Mouse (Mus musculus): Measurements from ENCODE around the gene Tex2. TPM values are rescaled to one million over a fixed set of nuclear protein-coding genes. Genes with fewer than 3 reads are reported as not detected.

Tex2 gene
- polyA plus RNA-seq, 1 experiment from 2014 or later, result 9.2 TPM

GRCm38 (mm10) chr11:106522538-106522937 lies 90.7 kb downstream of the Tex2 start:
- WGBS (ENCODE audit: insufficient replicate concordance), result 44% methylated on average over 3 of the region's 3 CpGs
- H3K27me3 ChIP-seq, result no peaks in the 10 kb centered on the region
- no peak overlapping the region for H3K4me3 ChIP-seq (replicated peaks)
- H3K4me1 ChIP-seq (replicated peaks), result peaks cover 6% of the 10 kb centered on the region; the same call in 1 of the 2 replicates
- no peak overlapping the region for H3K4me2 ChIP-seq
- H3K36me3 ChIP-seq (replicated peaks), result peaks cover 13% of the 10 kb centered on the region
- no peaks in the 10 kb centered on the region for H3K9me3 ChIP-seq (replicated peaks)
- no peak overlapping the region for H3K9ac ChIP-seq
- ATAC-seq (ENCODE audit: insufficient read depth), result no peak
- no peak overlapping the region for H3K27ac ChIP-seq (replicated peaks)

GRCm38 (mm10) chr11:106521612-106522011 lies 91.6 kb downstream of the Tex2 start:
- no peak overlapping the region for H3K4me3 ChIP-seq (replicated peaks)
- H3K27ac ChIP-seq (replicated peaks), result no peak overlapping the region
- peaks cover 13% of the 10 kb centered on the region for H3K36me3 ChIP-seq (replicated peaks)
- peaks cover 2% of the 10 kb centered on the region; the same call in 1 of the 2 replicates for H3K4me1 ChIP-seq (replicated peaks)
- no peak overlapping the region for H3K9ac ChIP-seq
- no peak for ATAC-seq (ENCODE audit: insufficient read depth)
- no peaks in the 10 kb centered on the region for H3K9me3 ChIP-seq (replicated peaks)
- WGBS (ENCODE audit: insufficient replicate concordance), result 72% methylated on average over 4 of the region's 4 CpGs
- H3K4me2 ChIP-seq, result no peak overlapping the region
- H3K27me3 ChIP-seq, result no peaks in the 10 kb centered on the region

- H3K27me3 ChIP-seq, result no peaks in the 10 kb centered on the region
- WGBS (ENCODE audit: insufficient replicate concordance), result 53% methylated on average over 3 of the region's 3 CpGs
- no peak overlapping the region for H3K4me2 ChIP-seq
- H3K4me1 ChIP-seq (replicated peaks), result peaks cover 9% of the 10 kb centered on the region
- no peak overlapping the region for H3K9ac ChIP-seq
- H3K9me3 ChIP-seq (replicated peaks), result no peaks in the 10 kb centered on the region
- peaks cover 12% of the 10 kb centered on the region for H3K36me3 ChIP-seq (replicated peaks)
- ATAC-seq (ENCODE audit: insufficient read depth), result no peak
- no peak overlapping the region for H3K4me3 ChIP-seq (replicated peaks)
- H3K27ac ChIP-seq (replicated peaks), result no peak overlapping the region
Measured at GRCm38 (mm10) chr11:106520404-106520803, 92.8 kb downstream of the Tex2 start.

- Histone ChIP-seq H3K4me1 (replicated peaks) (peaks cover 18% of the 10 kb centered on the region), H3K27me3 (no peaks in the 10 kb centered on the region), H3K4me3 (replicated peaks) (no peak overlapping the region), H3K36me3 (replicated peaks) (peaks cover 9% of the 10 kb centered on the region), H3K9ac (no peak overlapping the region), H3K4me2 (no peak overlapping the region), H3K9me3 (replicated peaks) (no peaks in the 10 kb centered on the region), H3K27ac (replicated peaks) (no peak overlapping the region)
- WGBS (ENCODE audit: insufficient replicate concordance), result 74% methylated on average over 4 of the region's 4 CpGs
- ATAC-seq (ENCODE audit: insufficient read depth), result no peak
Measured at GRCm38 (mm10) chr11:106519519-106519918, 93.7 kb downstream of the Tex2 start.

- Histone ChIP-seq H3K27me3 (no peaks in the 10 kb centered on the region), H3K9ac (no peak overlapping the region), H3K27ac (replicated peaks) (no peak overlapping the region), H3K4me1 (replicated peaks) (peaks cover 28% of the 10 kb centered on the region), H3K9me3 (replicated peaks) (no peaks in the 10 kb centered on the region), H3K4me2 (no peak overlapping the region), H3K4me3 (replicated peaks) (no peak overlapping the region), H3K36me3 (replicated peaks) (peaks cover 9% of the 10 kb centered on the region)
- ATAC-seq (ENCODE audit: insufficient read depth), result no peak
- WGBS (ENCODE audit: insufficient replicate concordance), result 57% methylated on average over 4 of the region's 4 CpGs
Measured at GRCm38 (mm10) chr11:106518391-106518790, 94.8 kb downstream of the Tex2 start.

- H3K9ac ChIP-seq, result no peak overlapping the region
- H3K4me3 ChIP-seq (replicated peaks), result no peak overlapping the region
- no peaks in the 10 kb centered on the region for H3K27me3 ChIP-seq
- no peak overlapping the region for H3K4me2 ChIP-seq
- ATAC-seq (ENCODE audit: insufficient read depth), result peak; percentile 71
- no peaks in the 10 kb centered on the region for H3K9me3 ChIP-seq (replicated peaks)
- 52% methylated on average over 16 of the region's 16 CpGs for WGBS (ENCODE audit: insufficient replicate concordance)
- peak overlapping the region; percentile 76 for H3K27ac ChIP-seq (replicated peaks)
- H3K36me3 ChIP-seq (replicated peaks), result peaks cover 20% of the 10 kb centered on the region
- H3K4me1 ChIP-seq (replicated peaks), result peaks cover 30% of the 10 kb centered on the region
Measured at GRCm38 (mm10) chr11:106515079-106515745, 98.0 kb downstream of the Tex2 start.

- H3K4me1 ChIP-seq (replicated peaks), result peaks cover 28% of the 10 kb centered on the region
- peak; percentile 69 for ATAC-seq (ENCODE audit: insufficient read depth)
- WGBS (ENCODE audit: insufficient replicate concordance), result 50% methylated on average over 5 of the region's 5 CpGs
- H3K9me3 ChIP-seq (replicated peaks), result no peaks in the 10 kb centered on the region
- H3K27ac ChIP-seq (replicated peaks), result peak overlapping the region; percentile 76
- H3K9ac ChIP-seq, result no peak overlapping the region
- peaks cover 26% of the 10 kb centered on the region for H3K36me3 ChIP-seq (replicated peaks)
- H3K4me2 ChIP-seq, result no peak overlapping the region
- no peak overlapping the region for H3K4me3 ChIP-seq (replicated peaks)
- no peaks in the 10 kb centered on the region for H3K27me3 ChIP-seq
Measured at GRCm38 (mm10) chr11:106514446-106514845, 98.8 kb downstream of the Tex2 start.

GRCm38 (mm10) chr11:106513166-106513565 lies 100.1 kb downstream of the Tex2 start:
- Histone ChIP-seq H3K9me3 (replicated peaks) (no peaks in the 10 kb centered on the region), H3K27me3 (no peaks in the 10 kb centered on the region), H3K36me3 (replicated peaks) (peaks cover 35% of the 10 kb centered on the region), H3K4me3 (replicated peaks) (no peak overlapping the region), H3K27ac (replicated peaks) (0 out of 2 replicates have a peak overlapping the region, but pooled peaks have one; percentile 58), H3K9ac (no peak overlapping the region), H3K4me1 (replicated peaks) (peaks cover 28% of the 10 kb centered on the region), H3K4me2 (no peak overlapping the region)
- 44% methylated on average over 2 of the region's 2 CpGs for WGBS (ENCODE audit: insufficient replicate concordance)
- ATAC-seq (ENCODE audit: insufficient read depth), result no peak

GRCm38 (mm10) chr11:106512006-106512390 lies 101.2 kb downstream of the Tex2 start:
- Histone ChIP-seq H3K4me2 (no peak overlapping the region), H3K9ac (no peak overlapping the region), H3K27me3 (no peaks in the 10 kb centered on the region), H3K4me1 (replicated peaks) (peaks cover 28% of the 10 kb centered on the region), H3K27ac (replicated peaks) (no peak overlapping the region), H3K36me3 (replicated peaks) (peaks cover 45% of the 10 kb centered on the region), H3K4me3 (replicated peaks) (no peak overlapping the region), H3K9me3 (replicated peaks) (peaks cover 9% of the 10 kb centered on the region)
- no peak for ATAC-seq (ENCODE audit: insufficient read depth)
- 90% methylated on average over 7 of the region's 7 CpGs for WGBS (ENCODE audit: insufficient replicate concordance)

GRCm38 (mm10) chr11:106511236-106512005 lies 101.8 kb downstream of the Tex2 start:
- no peak for ATAC-seq (ENCODE audit: insufficient read depth)
- WGBS (ENCODE audit: insufficient replicate concordance), result 80% methylated on average over 14 of the region's 14 CpGs
- H3K9ac ChIP-seq, result no peak overlapping the region
- peaks cover 51% of the 10 kb centered on the region for H3K36me3 ChIP-seq (replicated peaks)
- H3K27ac ChIP-seq (replicated peaks), result no peak overlapping the region
- no peaks in the 10 kb centered on the region for H3K27me3 ChIP-seq
- H3K4me1 ChIP-seq (replicated peaks), result peaks cover 28% of the 10 kb centered on the region
- H3K9me3 ChIP-seq (replicated peaks), result peaks cover 9% of the 10 kb centered on the region
- no peak overlapping the region for H3K4me2 ChIP-seq
- H3K4me3 ChIP-seq (replicated peaks), result no peak overlapping the region

GRCm38 (mm10) chr11:106507638-106508037 lies 105.6 kb downstream of the Tex2 start:
- peaks cover 6% of the 10 kb centered on the region for H3K4me1 ChIP-seq (replicated peaks)
- H3K27me3 ChIP-seq, result no peaks in the 10 kb centered on the region
- no peak for ATAC-seq (ENCODE audit: insufficient read depth)
- 81% methylated on average over 7 of the region's 7 CpGs for WGBS (ENCODE audit: insufficient replicate concordance)
- H3K9ac ChIP-seq, result no peak overlapping the region
- H3K27ac ChIP-seq (replicated peaks), result peak overlapping the region; percentile 73
- no peak overlapping the region for H3K4me3 ChIP-seq (replicated peaks)
- peaks cover 61% of the 10 kb centered on the region for H3K36me3 ChIP-seq (replicated peaks)
- H3K9me3 ChIP-seq (replicated peaks), result peaks cover 9% of the 10 kb centered on the region
- H3K4me2 ChIP-seq, result no peak overlapping the region

Measured in liver, embryonic 15.5 days (tissue).